Mouse (Mus musculus) lung, postnatal 4 days (tissue): ENCODE data around the gene Dock10.

ENCODE experiments used
- DNase-seq, 2 experiments: peaks; one replicate each; pipeline ENCODE4 v3.0.0; 2021

The Dock10 gene

DNA sequence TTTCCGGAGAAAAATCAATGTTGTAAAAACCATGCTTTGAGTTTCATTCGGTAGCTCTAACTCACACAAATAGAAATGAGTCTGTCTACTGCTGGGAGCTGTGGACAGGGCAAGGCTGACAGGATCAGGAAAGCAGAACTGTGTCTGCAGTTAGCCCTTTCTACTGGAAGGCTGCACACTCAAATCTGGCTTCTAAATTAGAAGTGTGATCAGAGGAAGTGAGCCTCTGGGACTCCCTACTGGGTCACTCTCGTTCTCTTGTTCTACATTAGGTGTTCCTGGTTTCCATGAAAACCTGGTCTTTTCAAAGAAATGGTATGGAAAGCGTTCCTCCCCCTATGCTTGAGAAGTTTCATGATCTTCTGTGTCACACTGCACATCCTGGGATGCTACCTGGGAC, 103.1 kb downstream of the Dock10 start:
- no peak for DNase-seq

DNA sequence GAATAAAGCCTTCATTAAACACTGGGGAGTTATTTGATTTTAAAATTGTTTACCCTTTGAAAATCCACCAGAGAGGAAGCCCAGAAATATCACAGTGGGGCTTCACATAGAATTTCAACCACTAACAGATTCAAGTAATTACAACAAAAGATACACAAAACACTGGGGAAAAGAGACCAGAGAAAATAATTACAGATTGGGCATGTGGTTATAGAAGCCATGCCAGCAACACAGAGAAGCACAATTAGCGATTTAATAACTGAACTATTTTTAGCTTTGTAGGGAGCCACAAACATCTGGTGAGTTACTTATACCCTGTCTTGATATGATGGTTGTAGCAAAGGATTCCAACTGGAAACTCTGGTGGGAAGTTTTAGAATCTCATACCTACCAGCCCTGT, 104.2 kb downstream of the Dock10 start:
- no peak for DNase-seq

GRCm38 (mm10) chr1:80652803-80653202, 105.5 kb downstream of the Dock10 start:
- no peak for DNase-seq

GRCm38 (mm10) chr1:80652083-80652482, 106.2 kb downstream of the Dock10 start:
- DNase-seq = no peak

DNA sequence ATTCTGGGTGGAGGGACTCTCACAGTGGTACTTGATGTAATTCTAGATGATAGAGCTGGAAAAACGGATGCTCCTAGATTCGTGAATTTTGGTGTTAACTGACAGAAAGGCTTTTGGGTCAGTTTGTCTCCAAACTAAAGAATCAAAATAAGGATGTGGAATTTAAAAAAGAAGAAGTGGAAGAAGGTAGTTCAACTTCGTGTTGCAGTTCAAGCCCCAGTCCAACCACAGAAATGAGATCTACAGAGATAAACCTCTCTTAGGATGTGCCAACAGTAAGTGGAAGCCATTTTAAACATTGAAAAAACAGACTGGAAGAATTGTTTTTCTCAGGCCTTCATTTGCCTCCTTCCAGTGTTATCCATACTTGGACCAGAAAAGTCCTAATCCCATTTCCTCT, 111.7 kb downstream of the Dock10 start:
- DNase-seq = no peak

DNA sequence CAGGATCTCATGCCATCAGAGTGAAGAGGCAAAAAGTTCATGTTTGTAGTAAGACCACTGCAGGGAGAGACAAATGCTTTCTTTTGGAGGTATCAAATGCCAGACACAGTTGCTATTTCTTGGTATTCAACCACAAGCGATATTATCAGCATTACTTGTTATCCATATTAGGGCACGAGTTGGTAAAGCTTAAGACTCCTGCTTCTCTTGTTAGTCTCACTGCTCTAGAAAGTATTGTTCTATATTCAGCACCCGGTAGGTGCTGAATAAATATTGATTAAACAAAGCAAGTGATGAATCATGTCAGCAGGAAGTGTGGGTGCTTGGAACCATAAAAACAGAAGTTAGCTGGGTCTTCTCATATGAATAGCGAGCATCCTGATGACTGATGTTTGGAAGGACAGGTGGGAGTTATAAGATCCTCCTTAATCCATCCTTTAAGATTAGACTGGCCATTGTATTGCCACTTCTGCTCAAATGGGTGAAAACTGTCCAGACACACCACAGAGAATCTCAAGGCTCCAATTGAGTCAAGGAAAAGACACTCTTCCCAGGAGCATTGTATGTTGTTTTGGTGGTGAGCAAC, 114.4 kb downstream of the Dock10 start:
- DNase-seq = no peak

GRCm38 (mm10) chr1:80641832-80642231, 116.5 kb downstream of the Dock10 start:
- no peak for DNase-seq

- DNase-seq = no peak
Observed at GRCm38 (mm10) chr1:80641288-80641687, 117.0 kb downstream of the Dock10 start.

DNA sequence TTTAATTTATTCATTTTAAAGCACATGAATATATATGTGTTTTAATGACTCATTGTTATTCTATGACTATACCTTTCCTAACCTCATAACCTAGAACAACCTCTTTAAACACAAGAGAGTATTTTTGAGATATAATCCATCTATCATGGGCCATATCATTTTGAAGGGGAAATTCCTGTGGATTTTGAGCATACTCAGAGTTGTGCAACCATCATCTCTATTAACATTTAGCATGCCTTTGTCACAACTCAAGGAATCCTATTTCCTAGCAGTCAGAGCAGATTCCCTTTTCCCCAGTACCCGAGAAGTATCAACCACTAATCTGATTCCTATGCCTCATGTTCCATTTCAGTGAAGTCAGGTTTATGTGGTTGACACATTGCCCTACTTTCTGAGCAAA, 118.8 kb downstream of the Dock10 start:
- DNase-seq = no peak

DNA sequence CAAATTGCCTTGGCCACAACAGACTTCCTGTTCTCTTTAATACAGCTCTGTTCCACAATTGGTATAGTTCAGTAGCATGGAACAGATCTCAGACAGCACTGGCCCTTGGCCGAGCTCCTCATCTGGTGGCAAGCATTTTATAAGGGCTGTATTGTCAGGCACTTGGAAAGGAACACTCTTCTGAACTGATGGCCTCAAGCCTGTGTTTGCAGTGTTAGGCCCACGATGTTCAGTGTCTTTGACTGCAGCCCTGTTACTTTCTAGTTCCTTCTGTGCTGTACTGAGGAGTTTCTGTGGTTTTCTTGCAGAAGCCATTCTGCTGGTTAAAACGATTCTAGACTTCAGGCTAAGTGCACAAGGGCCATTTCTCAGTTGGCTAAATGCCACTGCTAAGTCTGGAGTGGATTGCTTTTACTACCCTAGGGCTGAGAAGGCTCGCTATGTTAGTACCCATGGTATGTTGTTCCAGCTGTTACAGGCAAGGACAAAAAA, 121.1 kb downstream of the Dock10 start:
- DNase-seq = peak; percentile 46 to 74

GRCm38 (mm10) chr1:80635825-80636224, 122.5 kb downstream of the Dock10 start:
- DNase-seq = no peak

GRCm38 (mm10) chr1:80633536-80633935, 124.8 kb downstream of the Dock10 start:
- DNase-seq = no peak

GRCm38 (mm10) chr1:80630179-80631149, 127.9 kb downstream of the Dock10 start:
- no peak for DNase-seq

- DNase-seq = no peak
Observed at GRCm38 (mm10) chr1:80628054-80628453, 130.3 kb downstream of the Dock10 start.

DNA sequence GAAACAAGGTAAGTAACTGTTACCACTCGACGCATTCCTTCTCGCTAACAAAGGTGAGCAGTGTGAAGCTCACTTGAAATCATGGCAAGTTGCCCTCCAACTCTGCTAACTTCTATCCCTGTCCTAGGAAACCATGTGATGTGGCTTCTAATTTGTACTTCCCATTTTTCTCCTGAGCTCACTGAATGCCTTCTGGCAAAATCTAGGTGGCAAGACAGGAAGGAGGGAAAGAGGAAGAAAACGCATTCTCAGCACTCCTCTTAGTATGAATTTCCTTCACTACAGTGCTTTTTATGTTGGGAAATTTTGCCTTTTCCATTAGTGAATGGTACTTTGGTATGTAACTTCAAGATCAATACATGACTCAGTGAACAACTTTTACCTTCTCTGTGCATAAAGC, 131.5 kb downstream of the Dock10 start:
- DNase-seq = no peak

- DNase-seq = no peak
Observed at GRCm38 (mm10) chr1:80625371-80625770, 133.0 kb downstream of the Dock10 start.

GRCm38 (mm10) chr1:80624552-80624951, 133.8 kb downstream of the Dock10 start:
- no peak for DNase-seq

- no peak for DNase-seq
Observed at GRCm38 (mm10) chr1:80622646-80623045, 135.7 kb downstream of the Dock10 start.

DNA sequence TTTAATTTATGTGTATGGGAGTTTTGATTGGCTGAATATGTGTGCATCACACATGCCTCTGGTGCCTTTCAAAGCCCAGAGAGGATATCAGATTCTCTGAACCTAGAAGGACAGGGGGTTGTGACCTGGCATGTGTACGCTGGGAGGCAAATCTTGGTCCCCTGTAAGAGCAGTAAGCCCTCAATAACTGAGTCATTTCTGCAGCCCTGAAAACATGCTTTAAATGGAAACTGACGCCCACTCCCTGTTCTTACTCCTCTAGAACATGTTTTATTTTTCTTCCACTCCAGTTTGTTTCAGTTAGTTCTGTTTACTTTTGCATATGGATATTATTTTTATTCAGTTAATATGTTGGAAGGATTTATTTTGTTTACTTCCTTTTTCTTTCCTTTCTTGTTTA, 139.2 kb downstream of the Dock10 start:
- DNase-seq = no peak

DNA sequence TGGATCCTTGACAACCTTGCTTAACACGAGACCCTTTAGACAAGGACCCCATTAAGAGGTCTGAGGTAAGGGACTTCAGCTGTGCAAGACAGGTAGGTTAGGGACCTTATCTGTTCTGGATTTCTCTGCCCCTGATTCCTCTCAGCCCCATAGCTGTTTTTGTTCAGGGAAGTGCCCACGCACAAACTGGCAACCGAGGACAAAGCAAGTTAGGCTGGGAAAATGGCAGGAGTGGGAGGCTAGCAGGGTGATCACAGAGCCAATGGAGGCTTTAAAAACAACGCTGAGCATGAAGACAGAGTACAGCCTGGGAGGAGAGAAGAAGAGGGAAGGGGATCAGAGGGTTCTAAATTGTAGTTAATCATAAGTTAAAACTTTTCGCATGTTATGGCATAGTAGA, 141.7 kb downstream of the Dock10 start:
- no peak for DNase-seq

GRCm38 (mm10) chr1:80614750-80615149, 143.6 kb downstream of the Dock10 start:
- DNase-seq = no peak

DNA sequence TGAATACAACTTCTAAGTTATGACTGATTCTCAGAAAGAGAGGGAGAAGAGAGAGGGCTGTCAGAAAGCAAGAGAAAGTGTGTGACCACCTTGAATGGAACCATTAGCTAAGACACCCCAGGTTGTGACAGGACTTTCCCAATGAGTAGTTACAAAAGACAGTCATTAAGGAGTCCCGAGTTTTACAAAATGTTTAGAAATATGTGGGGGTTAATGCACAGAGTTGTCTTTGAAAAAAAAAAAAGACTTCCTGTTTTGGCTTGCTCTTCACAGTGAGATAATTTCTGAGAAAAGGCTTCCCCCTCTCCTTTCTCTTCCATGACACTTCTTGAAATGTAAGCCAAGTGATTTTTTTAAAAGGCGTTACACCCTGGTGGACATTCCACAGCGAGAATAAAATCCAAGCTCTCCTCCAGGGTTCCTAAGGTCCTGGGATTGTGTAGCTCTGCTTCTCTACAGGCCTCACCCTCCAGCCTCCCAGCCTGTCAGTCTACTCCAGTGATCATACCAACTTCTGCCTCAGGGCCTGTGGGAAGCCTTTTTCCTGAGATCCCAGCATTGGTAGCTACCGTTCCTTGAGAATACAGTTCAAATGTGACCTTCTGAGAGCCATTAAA, 144.8 kb downstream of the Dock10 start:
- peak; percentile 17 to 26 for DNase-seq

GRCm38 (mm10) chr1:80607546-80607945, 150.8 kb downstream of the Dock10 start:
- DNase-seq = no peak
